Mouse (Mus musculus) kidney, embryonic 16.5 days (tissue): ENCODE data around the gene Syt10. TPM values are rescaled to one million over a fixed set of nuclear protein-coding genes. Genes with fewer than 3 reads are reported as not detected.
A peak's percentile ranks its signal among the peaks of the same experiment; 100 is the strongest.
"Not testable (repeated sequence)": the region's sequence is repeated elsewhere in the genome, so short reads cannot be mapped to it uniquely, and the experiment has no call there.

Experiments used
- ATAC-seq: fragments of 200-750 bp; cut with Nextera tagmentation; 2 replicates; pipeline ENCODE4 v1.8.0; 2017; ENCODE audit warnings: moderate TSS enrichment; ENCODE audit not compliant: low FRiP score, low TSS enrichment
- H3K27ac ChIP-seq: fragments of 300-500 bp; sonication (generic); 2 replicates; pipeline ENCODE4 v1.5.1; 2014; ENCODE audit warnings: low read length
- H3K27me3 ChIP-seq: fragments of 300-500 bp; sonication (generic); 2 replicates; pipeline ENCODE4 v1.6.1; 2014; ENCODE audit warnings: low read length, control low read depth, mixed read lengths; ENCODE audit not compliant: insufficient read depth
- H3K36me3 ChIP-seq: fragments of 300-500 bp; sonication (generic); 2 replicates; pipeline ENCODE4 v1.6.1; 2014; ENCODE audit warnings: low read length, control low read depth, mixed read lengths; ENCODE audit not compliant: insufficient read depth
- H3K4me1 ChIP-seq: fragments of 300-500 bp; sonication (generic); 2 replicates; pipeline ENCODE4 v1.6.1; 2014; ENCODE audit warnings: low read length, control low read depth, mixed read lengths; ENCODE audit not compliant: insufficient read depth
- H3K4me2 ChIP-seq: fragments of 300-500 bp; sonication (generic); replicated peaks from 2 replicates; pipeline ENCODE4 v1.6.1; 2014; ENCODE audit warnings: low read depth, low read length
- H3K4me3 ChIP-seq: fragments of 300-500 bp; sonication (generic); 2 replicates; pipeline ENCODE4 v1.5.1; 2014; ENCODE audit warnings: mild to moderate bottlenecking, low read length
- H3K9ac ChIP-seq: fragments of 300-500 bp; sonication (generic); replicated peaks from 2 replicates; pipeline ENCODE4 v1.6.1; 2014; ENCODE audit warnings: low read length
- H3K9me3 ChIP-seq: fragments of 300-500 bp; sonication (generic); 2 replicates; pipeline ENCODE4 v1.6.1; 2016; ENCODE audit warnings: low read length, control low read depth
- WGBS: fragments of 180-500 bp; shearing (Covaris S2); extraction: QIAGEN DNeasy Blood & Tissue Kit; methylation state at CpG from one replicate; pipeline ENCODE4 v1.1.7; 2014; 5-methylcytosine and 5-hydroxymethylcytosine counted together
- microRNA-seq: library from miRNA; unstranded; fragments of <30 nt; microRNA quantifications from one replicate; pipeline ENCODE4, GENCODE M21; 2016
- polyA plus RNA-seq: library from polyadenylated mRNA; unstranded; fragments of >200 nt; fragmentation: Nextera tagmentation; extraction: Ambion mirVana; gene quantifications from 2 replicates; pipeline ENCODE4 v1.2.1, GENCODE M21; 2015

The Syt10 gene
- polyA plus RNA-seq = not detected in 2 replicates

DNA sequence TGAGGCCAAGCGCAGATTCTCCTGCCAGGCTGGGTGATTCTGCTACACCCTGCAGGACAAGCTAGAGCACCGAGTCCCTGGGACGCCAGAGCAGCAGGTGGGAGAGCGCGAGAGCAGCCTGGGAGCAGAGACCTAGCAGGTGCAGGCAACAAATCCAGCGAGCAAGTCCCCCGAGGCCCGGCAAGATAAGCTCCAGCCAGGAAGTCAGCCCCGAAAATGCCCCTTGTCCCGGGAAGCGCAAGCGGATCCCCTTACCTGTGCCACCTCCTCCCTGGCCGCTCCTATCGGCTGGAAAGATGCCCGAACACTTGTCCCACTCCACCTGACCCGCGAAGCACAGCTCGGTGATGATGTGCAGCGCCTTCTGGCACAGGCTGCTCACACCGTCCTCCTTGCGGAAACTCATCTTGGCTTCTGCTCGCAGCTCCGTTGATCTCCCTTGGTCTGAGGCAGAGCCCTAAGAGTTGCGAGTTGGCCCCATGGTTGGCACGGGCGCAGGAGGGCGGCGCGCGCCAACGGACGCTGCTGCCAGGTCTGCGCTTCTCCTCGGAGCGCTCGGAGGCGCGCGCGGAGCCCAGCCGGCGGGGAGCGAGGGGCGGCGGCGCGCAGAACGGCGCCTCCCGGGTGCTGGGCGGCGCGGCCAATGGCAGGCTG, at the start of gene Syt10:
Gene Syt10 (minus strand): TSS at position 497 of the 654 bp plus-strand sequence.
- no peak within 1 kb of the TSS for H3K27ac ChIP-seq

DNA sequence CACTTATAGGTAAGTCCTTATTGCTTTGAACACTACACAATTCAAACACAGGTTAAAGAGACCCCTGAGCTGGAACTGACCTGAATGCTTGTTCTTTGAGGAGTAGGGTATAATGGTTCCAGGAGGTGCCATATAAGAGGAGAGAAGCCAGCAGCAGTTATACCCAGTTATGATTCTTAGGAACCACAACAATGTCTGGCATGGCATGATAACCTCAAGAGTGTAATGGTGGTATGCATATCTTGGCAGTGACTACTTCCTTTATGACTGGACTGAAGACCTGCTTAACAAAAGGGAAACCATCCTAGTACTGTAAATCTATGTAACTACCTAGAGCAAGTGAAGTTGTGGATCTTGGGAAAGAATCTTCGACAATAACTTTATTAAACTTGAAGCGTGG, 42.1 kb upstream of the Syt10 start:
- no peak overlapping the region for H3K9ac ChIP-seq
- H3K4me2 ChIP-seq = no peak overlapping the region
- H3K9me3 ChIP-seq = peaks cover 4% of the 10 kb centered on the region; the same call in 1 of the 2 replicates
- no peak for ATAC-seq
- no peaks in the 10 kb centered on the region for H3K27me3 ChIP-seq
- no peaks in the 10 kb centered on the region for H3K36me3 ChIP-seq
- 98% methylated on average over 2 of the region's 2 CpGs for WGBS
- H3K4me3 ChIP-seq = no peak overlapping the region
- no peaks in the 10 kb centered on the region for H3K4me1 ChIP-seq
- H3K27ac ChIP-seq = no peak overlapping the region

More for the DNA sequence above, at the start of gene Syt10:
- Histone ChIP-seq H3K4me2 (peak within 1 kb of the TSS; percentile 86), H3K4me3 (peak within 1 kb of the TSS; percentile 52), H3K4me1 (peaks cover 11% of the 10 kb centered on the region; the same call in 1 of the 2 replicates), H3K36me3 (no peaks in the 10 kb centered on the region), H3K9me3 (no peaks in the 10 kb centered on the region), H3K9ac (no peak within 1 kb of the TSS), H3K27me3 (peaks cover 38% of the 10 kb centered on the region)
- ATAC-seq = peak; percentile 74; the same call in 1 of the 2 replicates
- WGBS = under 1% methylated on average over 53 of the region's 53 CpGs

DNA sequence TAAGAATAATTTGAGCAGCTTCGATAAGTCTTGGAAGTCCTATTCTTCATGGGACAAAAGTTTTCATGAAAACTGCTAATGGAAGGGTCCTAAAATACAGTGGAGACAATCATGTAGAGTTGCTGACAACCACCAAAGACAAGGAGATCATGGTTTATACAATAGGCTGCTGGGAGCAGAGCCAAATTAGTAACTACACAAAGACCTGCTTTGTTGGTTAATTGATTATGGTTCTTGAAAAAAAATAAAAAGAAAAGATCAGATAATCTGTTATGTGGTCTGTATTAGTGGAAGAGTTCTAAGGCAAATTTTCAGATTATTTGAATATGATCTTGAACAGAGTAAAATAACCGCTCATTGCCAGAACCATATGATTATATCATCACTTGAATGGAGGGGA, 37.3 kb upstream of the Syt10 start:
- no peaks in the 10 kb centered on the region for H3K27me3 ChIP-seq
- no peak overlapping the region for H3K4me3 ChIP-seq
- H3K4me2 ChIP-seq = no peak overlapping the region
- no peaks in the 10 kb centered on the region for H3K4me1 ChIP-seq
- H3K9me3 ChIP-seq = peaks cover 4% of the 10 kb centered on the region; the same call in 1 of the 2 replicates
- no peak for ATAC-seq
- 92% methylated on average over 2 of the region's 2 CpGs for WGBS
- no peak overlapping the region for H3K27ac ChIP-seq
- H3K9ac ChIP-seq = no peak overlapping the region
- H3K36me3 ChIP-seq = no peaks in the 10 kb centered on the region

DNA sequence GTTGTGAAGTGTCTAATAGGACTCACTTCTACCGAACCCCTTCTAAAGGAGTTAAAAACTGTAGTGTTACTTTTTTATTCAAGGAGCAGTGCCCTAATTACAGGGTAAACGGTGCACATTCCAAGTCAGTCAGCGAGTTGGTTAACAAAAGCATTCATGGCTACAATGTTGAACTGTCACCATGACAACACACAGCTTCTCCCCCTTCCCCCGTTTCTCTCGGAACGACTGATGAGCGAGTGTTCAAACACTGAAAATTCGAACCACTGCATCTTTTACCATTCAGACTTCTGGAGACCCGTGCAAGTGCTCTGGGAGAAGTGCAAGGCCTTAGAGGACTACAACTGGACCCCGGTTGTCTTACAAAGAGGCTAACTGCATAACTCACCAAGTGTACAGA, 25.6 kb downstream of the Syt10 start:
- H3K27me3 ChIP-seq = no peaks in the 10 kb centered on the region
- H3K4me2 ChIP-seq = no peak overlapping the region
- no peaks in the 10 kb centered on the region for H3K9me3 ChIP-seq
- 71% methylated on average over 10 of the region's 10 CpGs for WGBS
- no peak for ATAC-seq
- H3K4me3 ChIP-seq = no peak overlapping the region
- no peaks in the 10 kb centered on the region for H3K4me1 ChIP-seq
- H3K9ac ChIP-seq = no peak overlapping the region
- H3K27ac ChIP-seq = no peak overlapping the region
- H3K36me3 ChIP-seq = no peaks in the 10 kb centered on the region

DNA sequence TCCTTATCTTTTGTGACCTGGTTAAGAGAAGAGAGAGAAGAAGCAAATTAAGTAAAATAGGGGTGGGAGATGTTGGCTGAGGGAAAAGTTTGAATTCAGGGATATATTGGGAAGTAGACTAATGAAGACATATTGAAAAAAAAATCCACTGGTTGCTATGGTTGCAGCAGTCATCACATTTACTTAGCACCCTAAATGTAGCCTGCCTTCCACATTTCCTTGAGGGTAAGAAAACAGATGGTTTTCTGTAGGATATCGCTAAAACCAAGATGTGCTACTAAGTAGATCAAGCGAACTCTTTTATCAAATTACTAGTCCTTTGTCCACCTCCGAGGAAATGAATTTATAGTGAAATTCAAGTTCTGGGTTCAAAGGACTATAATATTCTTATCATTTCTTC, 37.2 kb downstream of the Syt10 start:
- no peak for ATAC-seq
- Histone ChIP-seq H3K27me3 (no peaks in the 10 kb centered on the region), H3K4me3 (no peak overlapping the region), H3K4me1 (no peaks in the 10 kb centered on the region), H3K4me2 (no peak overlapping the region), H3K36me3 (no peaks in the 10 kb centered on the region), H3K27ac (no peak overlapping the region), H3K9ac (no peak overlapping the region), H3K9me3 (no peaks in the 10 kb centered on the region)
- 94% methylated on average over 3 of the region's 3 CpGs for WGBS

DNA sequence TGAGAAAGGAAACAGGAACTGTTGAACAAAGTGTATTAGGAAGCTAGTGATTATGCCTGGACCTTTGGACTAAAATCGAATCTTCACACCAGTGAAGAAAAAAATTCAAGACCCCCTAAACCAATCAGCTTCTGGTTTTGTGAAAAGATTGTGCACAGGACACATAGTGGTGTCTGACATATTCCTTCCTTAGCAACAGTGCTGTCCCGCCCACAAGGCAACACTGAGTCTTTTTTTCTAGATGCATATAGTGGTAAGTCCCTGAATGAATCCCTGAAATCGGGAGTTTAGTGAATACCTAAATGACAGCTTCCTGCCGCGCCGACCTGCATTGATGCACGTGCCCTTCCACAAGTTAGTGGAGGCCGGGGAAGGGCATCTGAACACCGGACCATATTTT, 61.7 kb downstream of the Syt10 start:
- 74% methylated on average over 9 of the region's 9 CpGs for WGBS
- no peaks in the 10 kb centered on the region for H3K4me1 ChIP-seq
- H3K36me3 ChIP-seq = no peaks in the 10 kb centered on the region
- no peak overlapping the region for H3K27ac ChIP-seq
- no peaks in the 10 kb centered on the region for H3K27me3 ChIP-seq
- no peak for ATAC-seq
- no peaks in the 10 kb centered on the region for H3K9me3 ChIP-seq
- H3K4me2 ChIP-seq = no peak overlapping the region
- H3K9ac ChIP-seq = no peak overlapping the region
- H3K4me3 ChIP-seq = no peak overlapping the region

DNA sequence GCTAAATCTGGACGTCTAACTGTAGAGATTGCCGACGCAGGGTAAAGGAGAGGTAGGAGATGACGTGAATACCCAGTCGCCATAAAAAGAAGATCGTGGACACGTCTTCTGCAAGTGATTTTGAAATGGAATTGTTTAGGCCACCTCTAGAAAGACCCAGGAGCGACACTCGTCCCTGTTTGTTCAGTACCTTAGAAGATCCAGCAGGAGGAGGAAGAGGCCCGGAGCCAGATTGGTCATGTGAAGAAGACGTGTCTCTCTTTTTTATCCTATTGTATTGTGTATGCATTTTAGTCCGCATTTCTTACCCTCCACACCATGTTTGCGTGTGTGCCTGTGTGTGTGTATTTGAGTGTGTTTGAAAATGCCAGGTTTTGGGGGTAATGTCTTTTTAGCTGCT, 75.6 kb downstream of the Syt10 start:
- H3K9ac ChIP-seq, H3K36me3 ChIP-seq, ATAC-seq, H3K9me3 ChIP-seq, H3K27ac ChIP-seq, H3K4me1 ChIP-seq, H3K27me3 ChIP-seq, H3K4me3 ChIP-seq, H3K4me2 ChIP-seq: not testable (repeated sequence)
- 86% methylated on average over 9 of the region's 13 CpGs for WGBS

DNA sequence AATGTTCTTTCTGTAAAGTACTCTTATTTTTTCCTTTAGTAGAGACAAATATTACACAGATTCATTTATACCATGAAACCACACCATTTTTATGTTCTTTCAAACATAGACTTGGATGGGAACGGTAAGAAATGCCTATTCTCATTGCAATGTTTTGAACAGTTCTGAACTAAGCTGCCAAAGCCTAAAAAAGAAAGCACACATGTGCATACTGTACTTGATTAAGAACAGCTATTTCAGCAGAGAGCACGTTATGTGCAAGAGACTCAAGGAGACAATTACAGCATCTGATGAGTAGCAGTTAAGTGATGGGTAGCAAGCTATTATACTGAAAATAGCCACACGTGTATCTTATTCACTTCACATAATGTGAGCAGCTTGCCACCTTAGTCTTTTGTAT, 108.0 kb downstream of the Syt10 start:
- H3K27ac ChIP-seq = no peak overlapping the region
- no peak for ATAC-seq
- no peak overlapping the region for H3K4me3 ChIP-seq
- no peaks in the 10 kb centered on the region for H3K27me3 ChIP-seq
- H3K4me1 ChIP-seq = no peaks in the 10 kb centered on the region
- H3K36me3 ChIP-seq = no peaks in the 10 kb centered on the region
- no peak overlapping the region for H3K9ac ChIP-seq
- no peak overlapping the region for H3K4me2 ChIP-seq
- no peaks in the 10 kb centered on the region for H3K9me3 ChIP-seq
- 84% methylated on average over 3 of the region's 3 CpGs for WGBS

Small RNAs within 50 kb of the gene (microRNA-seq; reads per million reads assigned to microRNA genes)
- not detected for gene Gm24643

Other genes with a start within 250 kb of the Syt10 start
- 56.1 and 59.5 TPM in 2 replicates for gene Rabl2, start 249.9 kb downstream of the Syt10 start, polyA plus RNA-seq